Mouse (Mus musculus): ENCODE results near the gene Nfkbiz.

The Nfkbiz gene

GRCm38 (mm10) chr16:55798845-55799244 lies 39.9 kb downstream of the Nfkbiz start:
- no peak for DNase-seq

GRCm38 (mm10) chr16:55790326-55790725 lies 48.4 kb downstream of the Nfkbiz start:
- DNase-seq: no peak

GRCm38 (mm10) chr16:55789291-55789690 lies 49.4 kb downstream of the Nfkbiz start:
- no peak for DNase-seq

- DNase-seq: no peak
Measured at GRCm38 (mm10) chr16:55788671-55789070, 50.0 kb downstream of the Nfkbiz start.

- no peak for DNase-seq
Measured at GRCm38 (mm10) chr16:55787385-55788072, 51.2 kb downstream of the Nfkbiz start.

- no peak for DNase-seq
Measured at GRCm38 (mm10) chr16:55784379-55784778, 54.3 kb downstream of the Nfkbiz start.

GRCm38 (mm10) chr16:55783923-55784322 lies 54.8 kb downstream of the Nfkbiz start:
- no peak for DNase-seq

- DNase-seq: no peak
Measured at GRCm38 (mm10) chr16:55782911-55783310, 55.8 kb downstream of the Nfkbiz start.

GRCm38 (mm10) chr16:55781809-55782208 lies 56.9 kb downstream of the Nfkbiz start:
- no peak for DNase-seq

- no peak for DNase-seq
Measured at GRCm38 (mm10) chr16:55780958-55781558, 57.6 kb downstream of the Nfkbiz start.

- DNase-seq: no peak
Measured at GRCm38 (mm10) chr16:55776329-55776728, 62.4 kb downstream of the Nfkbiz start.

- DNase-seq: no peak
Measured at GRCm38 (mm10) chr16:55770247-55770646, 68.5 kb downstream of the Nfkbiz start.
